Mouse (Mus musculus) forebrain, embryonic 14.5 days (tissue): ENCODE data around the gene Hs6st3. TPM values are rescaled to one million over a fixed set of nuclear protein-coding genes. Genes with fewer than 3 reads are reported as not detected.

Experiments
- ATAC-seq: fragments of 200-750 bp; cut with Nextera tagmentation; 2 replicates; pipeline ENCODE4 v1.8.0; 2017; ENCODE audit warnings: mild to moderate bottlenecking, moderate library complexity
- DNase-seq: peaks from one replicate; pipeline ENCODE4 v3.0.0-alpha.2; 2015; ENCODE audit warnings: low spot score
- H3K27ac ChIP-seq: fragments of 300-500 bp; sonication (generic); 2 replicates; pipeline ENCODE4 v1.5.1; 2014; ENCODE audit warnings: low read depth, mild to moderate bottlenecking, control low read depth, low read length, moderate library complexity
- H3K27me3 ChIP-seq: fragments of 300-500 bp; sonication (generic); replicated peaks from 2 replicates; pipeline ENCODE4 v1.6.1; 2014; ENCODE audit warnings: low read length, control low read depth, mixed read lengths; ENCODE audit not compliant: control insufficient read depth, insufficient read depth
- H3K36me3 ChIP-seq: fragments of 300-500 bp; sonication (generic); 2 replicates; pipeline ENCODE4 v1.6.1; 2014; ENCODE audit warnings: low read length, control low read depth; ENCODE audit not compliant: control insufficient read depth, insufficient read depth
- H3K4me1 ChIP-seq: fragments of 300-500 bp; sonication (generic); 2 replicates; pipeline ENCODE4 v1.6.1; 2014; ENCODE audit warnings: antibody characterized with exemption, low read length, control low read depth; ENCODE audit not compliant: control insufficient read depth, insufficient read depth
- H3K4me2 ChIP-seq: fragments of 300-500 bp; sonication (generic); 2 replicates; pipeline ENCODE4 v1.6.1; 2014; ENCODE audit warnings: mild to moderate bottlenecking, control low read depth, low read length
- H3K4me3 ChIP-seq: fragments of 300-500 bp; sonication (generic); 2 replicates; pipeline ENCODE4 v1.5.1; 2014; ENCODE audit warnings: low read depth, low read length, control low read depth
- H3K9ac ChIP-seq: fragments of 300-500 bp; sonication (generic); 2 replicates; pipeline ENCODE4 v1.6.1; 2014; ENCODE audit warnings: mild to moderate bottlenecking, low read length, control low read depth, moderate library complexity
- H3K9me3 ChIP-seq: fragments of 300-500 bp; sonication (generic); replicated peaks from 2 replicates; pipeline ENCODE4 v1.6.1; 2016; ENCODE audit warnings: low read length, control low read depth, mixed read lengths; ENCODE audit not compliant: control insufficient read depth
- WGBS: fragments of 180-500 bp; shearing (Covaris S2); extraction: QIAGEN DNeasy Blood & Tissue Kit; methylation state at CpG from one replicate; pipeline ENCODE4 v1.1.7; 2014; 5-methylcytosine and 5-hydroxymethylcytosine counted together
- polyA plus RNA-seq: library from polyadenylated mRNA; unstranded; fragments of >200 nt; fragmentation: Nextera tagmentation; extraction: Ambion mirVana; gene quantifications from 2 replicates; pipeline ENCODE4 v1.2.1, GENCODE M21; 2014

Hs6st3 gene
- polyA plus RNA-seq, 1 experiment from 2014 or later = 0.50 TPM

- ATAC-seq = peak; percentile 87
- 23% methylated on average over 3 of the region's 3 CpGs for WGBS
- H3K9ac ChIP-seq = no peak overlapping the region
Observed at GRCm38 (mm10) chr14:119124061-119124460, 14.1 kb upstream of the Hs6st3 start.

GRCm38 (mm10) chr14:119125840-119126239, 12.3 kb upstream of the Hs6st3 start:
- DNase-seq (no peak), ATAC-seq (no peak)
- 39% methylated on average over 4 of the region's 4 CpGs for whole genome bisulfite sequencing
- Histone ChIP-seq H3K27me3 (no peaks in the 10 kb centered on the region), H3K9ac (no peak overlapping the region), H3K4me2 (no peak overlapping the region), H3K9me3 (no peaks in the 10 kb centered on the region), H3K27ac (no peak overlapping the region), H3K4me3 (no peak overlapping the region), H3K36me3 (no peaks in the 10 kb centered on the region), H3K4me1 (no peaks in the 10 kb centered on the region)

More at GRCm38 (mm10) chr14:119124061-119124460, 14.1 kb upstream of the Hs6st3 start:
- no peaks in the 10 kb centered on the region for H3K36me3 ChIP-seq
- DNase-seq = peak; percentile 75
- no peaks in the 10 kb centered on the region for H3K4me1 ChIP-seq
- H3K4me2 ChIP-seq = peak overlapping the region; percentile 37
- no peaks in the 10 kb centered on the region for H3K9me3 ChIP-seq
- H3K27ac ChIP-seq = no peak overlapping the region
- H3K27me3 ChIP-seq = no peaks in the 10 kb centered on the region
- H3K4me3 ChIP-seq = no peak overlapping the region

GRCm38 (mm10) chr14:119127330-119127729, 10.8 kb upstream of the Hs6st3 start:
- no peak overlapping the region for H3K27ac ChIP-seq
- no peaks in the 10 kb centered on the region for H3K4me1 ChIP-seq
- no peaks in the 10 kb centered on the region for H3K27me3 ChIP-seq
- no peak for ATAC-seq
- WGBS = 91% methylated on average over 2 of the region's 2 CpGs
- no peaks in the 10 kb centered on the region for H3K9me3 ChIP-seq
- no peak overlapping the region for H3K4me2 ChIP-seq
- no peak for DNase-seq
- no peak overlapping the region for H3K4me3 ChIP-seq
- H3K36me3 ChIP-seq = no peaks in the 10 kb centered on the region
- no peak overlapping the region for H3K9ac ChIP-seq

- Histone ChIP-seq H3K27me3 (peaks cover 31% of the 10 kb centered on the region), H3K4me2 (peak overlapping the region; percentile 99), H3K27ac (no peak overlapping the region), H3K36me3 (no peaks in the 10 kb centered on the region), H3K4me3 (peak overlapping the region; percentile 62), H3K4me1 (no peaks in the 10 kb centered on the region; the same call in 1 of the 2 replicates), H3K9me3 (no peaks in the 10 kb centered on the region), H3K9ac (peak overlapping the region; percentile 65)
- DNase-seq (peak; percentile 92), ATAC-seq (peak; percentile 96)
- WGBS = under 1% methylated on average over 28 of the region's 38 CpGs
Observed at GRCm38 (mm10) chr14:119137512-119137905, 632 bp upstream of the Hs6st3 start.

GRCm38 (mm10) chr14:119138786-119139100, 602 bp downstream of the Hs6st3 start:
- Histone ChIP-seq H3K4me3 (peak overlapping the region; percentile 62), H3K4me1 (no peaks in the 10 kb centered on the region; the same call in 1 of the 2 replicates), H3K36me3 (no peaks in the 10 kb centered on the region), H3K27ac (no peak overlapping the region), H3K9ac (peak overlapping the region; percentile 65), H3K4me2 (peak overlapping the region; percentile 99), H3K27me3 (peaks cover 31% of the 10 kb centered on the region), H3K9me3 (no peaks in the 10 kb centered on the region)
- ATAC-seq (no peak), DNase-seq (peak; percentile 5)
- 0% methylated on average over 20 of the region's 20 CpGs for WGBS

- Histone ChIP-seq H3K27me3 (peaks cover 31% of the 10 kb centered on the region), H3K27ac (no peak overlapping the region), H3K9me3 (no peaks in the 10 kb centered on the region), H3K4me3 (peak overlapping the region; percentile 62; the same call in 1 of the 2 replicates), H3K9ac (no peak overlapping the region), H3K36me3 (no peaks in the 10 kb centered on the region), H3K4me2 (peak overlapping the region; percentile 99), H3K4me1 (no peaks in the 10 kb centered on the region; the same call in 1 of the 2 replicates)
- ATAC-seq = no peak
- DNase-seq = peak; percentile 31
- 30% methylated on average over 9 of the region's 9 CpGs for WGBS
Observed at GRCm38 (mm10) chr14:119139381-119139950, 1.3 kb downstream of the Hs6st3 start.

GRCm38 (mm10) chr14:119153088-119153487, 14.9 kb downstream of the Hs6st3 start:
- DNase-seq = no peak
- H3K4me1 ChIP-seq = no peaks in the 10 kb centered on the region
- H3K36me3 ChIP-seq = no peaks in the 10 kb centered on the region
- no peak overlapping the region for H3K27ac ChIP-seq
- no peaks in the 10 kb centered on the region for H3K27me3 ChIP-seq
- peaks cover 5% of the 10 kb centered on the region; the same call in 1 of the 2 replicates for H3K9me3 ChIP-seq
- 72% methylated on average over 2 of the region's 2 CpGs for WGBS
- no peak overlapping the region for H3K9ac ChIP-seq
- no peak overlapping the region for H3K4me2 ChIP-seq
- no peak overlapping the region for H3K4me3 ChIP-seq
- no peak for ATAC-seq

GRCm38 (mm10) chr14:119193905-119194304, 55.8 kb downstream of the Hs6st3 start:
- DNase-seq (no peak), ATAC-seq (no peak)
- no peaks in the 10 kb centered on the region for H3K27me3 ChIP-seq
- H3K4me3 ChIP-seq = no peak overlapping the region
- WGBS = 86% methylated on average over 9 of the region's 9 CpGs
- no peaks in the 10 kb centered on the region for H3K36me3 ChIP-seq
- H3K4me1 ChIP-seq = no peaks in the 10 kb centered on the region
- no peak overlapping the region for H3K9ac ChIP-seq
- no peaks in the 10 kb centered on the region for H3K9me3 ChIP-seq
- H3K4me2 ChIP-seq = no peak overlapping the region
- no peak overlapping the region for H3K27ac ChIP-seq

GRCm38 (mm10) chr14:119203508-119203907, 65.4 kb downstream of the Hs6st3 start:
- 90% methylated on average over 7 of the region's 7 CpGs for WGBS
- no peak overlapping the region for H3K4me3 ChIP-seq
- no peak overlapping the region for H3K4me2 ChIP-seq
- no peaks in the 10 kb centered on the region for H3K9me3 ChIP-seq
- no peaks in the 10 kb centered on the region for H3K4me1 ChIP-seq
- no peaks in the 10 kb centered on the region for H3K27me3 ChIP-seq
- H3K36me3 ChIP-seq = no peaks in the 10 kb centered on the region
- ATAC-seq (no peak), DNase-seq (no peak)
- H3K27ac ChIP-seq = no peak overlapping the region
- no peak overlapping the region for H3K9ac ChIP-seq
